Mouse (Mus musculus) midbrain, postnatal 0 days (tissue): ENCODE data around the gene Nhej1. TPM values are rescaled to one million over a fixed set of nuclear protein-coding genes. Genes with fewer than 3 reads are reported as not detected.

Experiments
- ATAC-seq: fragments of 200-750 bp; cut with Nextera tagmentation; 2 replicates; pipeline ENCODE4 v1.8.0; 2017; ENCODE audit warnings: moderate number of reproducible peaks, mild to moderate bottlenecking, moderate TSS enrichment, moderate library complexity; ENCODE audit not compliant: low FRiP score
- DNase-seq: peaks from one replicate; pipeline ENCODE4 v3.0.0-alpha.2; 2015; ENCODE audit warnings: low spot score
- H3K27ac ChIP-seq: fragments of 300-500 bp; sonication (generic); 2 replicates; pipeline ENCODE4 v1.5.1; 2014; ENCODE audit warnings: low read depth, mild to moderate bottlenecking, low read length, mixed read lengths
- H3K27me3 ChIP-seq: fragments of 300-500 bp; sonication (generic); 2 replicates; pipeline ENCODE4 v1.6.1; 2014; ENCODE audit warnings: low read length, control low read depth, mixed read lengths; ENCODE audit not compliant: insufficient read depth
- H3K36me3 ChIP-seq: fragments of 300-500 bp; sonication (generic); 2 replicates; pipeline ENCODE4 v1.6.1; 2014; ENCODE audit warnings: low read length, control low read depth, mixed read lengths; ENCODE audit not compliant: insufficient read depth
- H3K4me1 ChIP-seq: fragments of 300-500 bp; sonication (generic); 2 replicates; pipeline ENCODE4 v1.6.1; 2014; ENCODE audit warnings: mild to moderate bottlenecking, control low read depth, antibody characterized with exemption, low read length, mixed read lengths; ENCODE audit not compliant: insufficient read depth
- H3K4me2 ChIP-seq: fragments of 300-500 bp; sonication (generic); 2 replicates; pipeline ENCODE4 v1.6.1; 2014; ENCODE audit warnings: low read depth, mild to moderate bottlenecking, low read length, mixed read lengths; ENCODE audit not compliant: poor library complexity, severe bottlenecking
- H3K4me3 ChIP-seq: fragments of 300-500 bp; sonication (generic); 2 replicates; pipeline ENCODE4 v1.5.1; 2014; ENCODE audit warnings: low read depth, mild to moderate bottlenecking, low read length, moderate library complexity
- H3K9ac ChIP-seq: fragments of 300-500 bp; sonication (generic); replicated peaks from 2 replicates; pipeline ENCODE4 v1.6.1; 2014; ENCODE audit warnings: mild to moderate bottlenecking, low read length, moderate library complexity, mixed read lengths; ENCODE audit not compliant: poor library complexity, severe bottlenecking
- H3K9me3 ChIP-seq: fragments of 300-500 bp; sonication (generic); 2 replicates; pipeline ENCODE4 v1.6.1; 2016; ENCODE audit warnings: low read length, control low read depth
- CTCF ChIP-seq: IDR thresholded peaks from 2 replicates; pipeline ENCODE4 v1.5.1; 2016; ENCODE audit warnings: antibody characterized with exemption, mild to moderate bottlenecking
- WGBS: fragments of 180-500 bp; shearing (Covaris S2); extraction: QIAGEN DNeasy Blood & Tissue Kit; methylation state at CpG from one replicate; pipeline ENCODE4 v1.1.7; 2014; 5-methylcytosine and 5-hydroxymethylcytosine counted together
- polyA plus RNA-seq: library from polyadenylated mRNA; unstranded; fragments of >200 nt; fragmentation: Nextera tagmentation; extraction: Ambion mirVana; gene quantifications from 2 replicates; pipeline ENCODE4 v1.2.1, GENCODE M21; 2015
- total RNA-seq: library from RNA; depleted of rRNA; stranded (reverse); fragments of >200 nt; gene quantifications from 2 replicates; pipeline ENCODE4 v1.2.3, GENCODE M21; 2014

Nhej1 gene
- total and polyA plus RNA-seq, 2 experiments from 2014 or later = 2.4 to 3.4 TPM

GRCm38 (mm10) chr1:74973590-74973989 is 151.4 kb downstream of the Nhej1 start:
- no peaks in the 10 kb centered on the region for H3K9me3 ChIP-seq

GRCm38 (mm10) chr1:74971353-74972050 is 153.5 kb downstream of the Nhej1 start:
- H3K4me3 ChIP-seq = no peak overlapping the region
- no peak overlapping the region for H3K27ac ChIP-seq
- no peaks in the 10 kb centered on the region for H3K9me3 ChIP-seq
- 52% methylated on average over 4 of the region's 4 CpGs for WGBS
- H3K36me3 ChIP-seq = no peaks in the 10 kb centered on the region
- H3K27me3 ChIP-seq = no peaks in the 10 kb centered on the region
- no peak overlapping the region for H3K4me2 ChIP-seq
- H3K9ac ChIP-seq = no peak overlapping the region
- no peaks in the 10 kb centered on the region for H3K4me1 ChIP-seq
- DNase-seq = no peak
- ATAC-seq = no peak
- TF ChIP-seq CTCF = no peak

More at GRCm38 (mm10) chr1:74973590-74973989, 151.4 kb downstream of the Nhej1 start:
- DNase-seq (no peak), ATAC-seq (no peak)
- no peak overlapping the region for H3K4me2 ChIP-seq
- H3K27ac ChIP-seq = no peak overlapping the region
- WGBS = 82% methylated on average over 6 of the region's 6 CpGs
- no peaks in the 10 kb centered on the region for H3K4me1 ChIP-seq
- no peaks in the 10 kb centered on the region for H3K36me3 ChIP-seq
- no peak overlapping the region for H3K9ac ChIP-seq
- TF ChIP-seq CTCF = no peak
- no peak overlapping the region for H3K4me3 ChIP-seq
- H3K27me3 ChIP-seq = no peaks in the 10 kb centered on the region

GRCm38 (mm10) chr1:74967962-74968580 is 156.9 kb downstream of the Nhej1 start:
- no peaks in the 10 kb centered on the region for H3K4me1 ChIP-seq
- H3K9me3 ChIP-seq = no peaks in the 10 kb centered on the region
- ATAC-seq (no peak), DNase-seq (no peak)
- no peak overlapping the region for H3K27ac ChIP-seq
- H3K4me2 ChIP-seq = no peak overlapping the region
- 77% methylated on average over 8 of the region's 8 CpGs for WGBS
- H3K36me3 ChIP-seq = no peaks in the 10 kb centered on the region
- H3K9ac ChIP-seq = no peak overlapping the region
- no peaks in the 10 kb centered on the region for H3K27me3 ChIP-seq
- no peak for TF ChIP-seq CTCF
- no peak overlapping the region for H3K4me3 ChIP-seq

GRCm38 (mm10) chr1:74964494-74965215 is 160.3 kb downstream of the Nhej1 start:
- Histone ChIP-seq H3K4me1 (no peaks in the 10 kb centered on the region), H3K27ac (no peak overlapping the region), H3K4me3 (no peak overlapping the region), H3K9me3 (no peaks in the 10 kb centered on the region), H3K9ac (no peak overlapping the region), H3K27me3 (no peaks in the 10 kb centered on the region), H3K4me2 (0 out of 2 replicates have a peak overlapping the region, but pooled peaks have one; percentile 20), H3K36me3 (no peaks in the 10 kb centered on the region)
- DNase-seq = peak; percentile 87
- TF ChIP-seq CTCF = peak; percentile 74
- no peak for ATAC-seq
- 18% methylated on average over 16 of the region's 16 CpGs for WGBS

- Histone ChIP-seq H3K4me3 (no peak overlapping the region), H3K4me2 (no peak overlapping the region), H3K9ac (no peak overlapping the region), H3K9me3 (no peaks in the 10 kb centered on the region), H3K4me1 (no peaks in the 10 kb centered on the region), H3K27ac (no peak overlapping the region), H3K36me3 (no peaks in the 10 kb centered on the region), H3K27me3 (no peaks in the 10 kb centered on the region)
- ATAC-seq (no peak), DNase-seq (no peak)
- TF ChIP-seq CTCF = no peak
- WGBS = 88% methylated on average over 5 of the region's 5 CpGs
Measured at GRCm38 (mm10) chr1:74962853-74963227, 162.2 kb downstream of the Nhej1 start.
